Mouse (Mus musculus) bone marrow, adult 2 months (tissue): ENCODE measurements at regions not wholly inside any gene's neighbourhood (a gene's known extent, or its start where the extent isn't known, plus 50 kb on each side); places are given as distances from the start of the nearest gene placed in this dataset.

Experiments used
- CTCF ChIP-seq: fragments of 200-500 bp; IDR thresholded peaks from 2 replicates; pipeline ENCODE4 v1.5.1; 2011; ENCODE audit warnings: low read length, control low read depth; ENCODE audit not compliant: control insufficient read depth, insufficient read depth
- POLR2A ChIP-seq: fragments of 200-500 bp; IDR thresholded peaks from 2 replicates; pipeline ENCODE4 v1.6.1; 2011; ENCODE audit warnings: low read depth, mild to moderate bottlenecking, control low read depth, low read length, borderline replicate concordance; ENCODE audit not compliant: control insufficient read depth

- TF ChIP-seq POLR2A, result no peak
- TF ChIP-seq CTCF, result no peak
Measured at GRCm38 (mm10) chr12:9255661-9256486, 226.1 kb downstream of the Ttc32 start.
